Comparison of ENCODE assay signal across 8 mouse cellular contexts in the genomic region with DNA sequence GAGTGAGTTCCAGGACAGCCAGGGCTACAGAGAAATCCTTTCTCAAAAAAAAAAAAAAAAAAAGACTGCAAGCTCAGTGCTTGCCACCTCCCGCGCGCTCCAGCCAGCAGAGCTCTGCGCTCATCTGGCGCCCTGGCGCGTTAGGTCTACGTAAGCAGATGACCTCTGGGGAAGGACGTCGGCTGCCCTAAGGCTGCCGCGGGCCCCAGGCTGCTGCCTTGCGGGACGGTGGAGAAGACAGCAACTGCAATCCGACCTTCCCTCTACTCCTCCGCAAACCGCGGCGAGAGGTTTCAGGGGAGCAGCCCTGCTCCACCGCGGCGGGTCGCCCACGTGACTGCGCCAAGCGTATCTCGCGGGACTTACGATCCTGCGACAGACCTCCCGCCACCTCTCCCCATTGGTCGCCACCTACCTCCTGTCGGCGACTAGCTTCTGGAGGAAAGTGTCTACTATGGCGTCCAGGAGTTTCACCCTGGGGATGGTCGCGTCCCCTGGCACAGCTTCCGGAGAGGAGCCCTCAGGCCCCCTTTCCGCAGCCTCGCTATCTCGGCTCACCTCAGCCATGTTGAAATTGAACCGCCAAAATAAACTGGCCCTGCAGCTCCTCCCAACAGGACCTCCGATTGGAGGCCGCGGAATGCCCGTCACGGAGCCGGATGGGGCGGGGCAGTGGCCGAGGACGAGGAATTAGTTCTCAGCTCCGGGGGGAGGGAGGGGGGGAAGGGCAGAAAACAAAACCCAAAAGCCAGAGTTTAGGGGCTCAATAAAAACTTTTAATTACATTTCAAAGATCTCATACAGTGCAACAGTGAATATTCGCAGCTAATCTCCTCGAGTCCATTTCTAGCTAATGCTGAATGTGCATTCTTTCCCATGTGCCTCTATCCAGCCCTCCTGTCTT. TPM values are rescaled to one million over a fixed set of nuclear protein-coding genes. Genes with fewer than 3 reads are reported as not detected.
DNase-seq lines count a peak whose midpoint lies in the region; ATAC-seq lines count a peak whose summit lies in the region.

Gene Pmf1, minus strand, starts transcription at position 591 of the 904 bp plus-strand sequence.

- peaks cover 42% of the 10 kb centered on the region for H3K4me1 ChIP-seq in heart, embryonic 10.5 days
- H3K4me1 ChIP-seq in kidney, embryonic 15.5 days = peaks cover 42% of the 10 kb centered on the region

- H3K27me3 ChIP-seq in heart, embryonic 10.5 days (ENCODE audit: insufficient read depth, poor library complexity, severe bottlenecking) = no peaks in the 10 kb centered on the region
- H3K27me3 ChIP-seq in kidney, embryonic 15.5 days = no peaks in the 10 kb centered on the region

- ATAC-seq in erythroblast, adult 5-6 weeks (replicated peaks; ENCODE audit: low FRiP score, poor library complexity, severe bottlenecking) = peak; percentile 82
- peak; percentile 93 for ATAC-seq in kidney, embryonic 15.5 days (replicated peaks; ENCODE audit: low FRiP score)
- peak; percentile 82 for ATAC-seq in monocyte, adult 5-6 weeks (replicated peaks; ENCODE audit: insufficient number of reproducible peaks, low FRiP score, low TSS enrichment, poor library complexity, severe bottlenecking)

- H3K36me3 ChIP-seq in heart, embryonic 10.5 days = peaks cover 37% of the 10 kb centered on the region
- H3K36me3 ChIP-seq in kidney, embryonic 15.5 days = peaks cover 46% of the 10 kb centered on the region

- DNase-seq in B cell, adult 2 months = peak; percentile 93
- DNase-seq in brain, adult 2 months (ENCODE audit: low read depth, low spot score) = peak; percentile 95
- DNase-seq in heart, embryonic 10.5 days (ENCODE audit: low spot score) = peak; percentile 97
- DNase-seq in liver = peak; percentile 95
- DNase-seq in spleen, postnatal 4 days (ENCODE audit: low spot score in 2 of 2) = peak; percentile 93 to 95

- H3K9ac ChIP-seq in kidney, embryonic 15.5 days = peak within 1 kb of the TSS; percentile 83

- peak within 1 kb of the TSS; percentile 97 for H3K27ac ChIP-seq in heart, embryonic 10.5 days
- peak within 1 kb of the TSS; percentile 99 for H3K27ac ChIP-seq in kidney, embryonic 15.5 days

- H3K4me2 ChIP-seq in kidney, embryonic 15.5 days = peak within 1 kb of the TSS; percentile 71

- H3K4me3 ChIP-seq in heart, embryonic 10.5 days = peak within 1 kb of the TSS; percentile 71
- H3K4me3 ChIP-seq in kidney, embryonic 15.5 days (replicated peaks) = peak within 1 kb of the TSS; percentile 78

- under 1% methylated on average over 54 of the region's 54 CpGs for WGBS in heart, embryonic 10.5 days
- under 1% methylated on average over 54 of the region's 54 CpGs for WGBS in kidney, embryonic 15.5 days

- no peaks in the 10 kb centered on the region for H3K9me3 ChIP-seq in heart, embryonic 10.5 days
- H3K9me3 ChIP-seq in kidney, embryonic 15.5 days (replicated peaks) = no peaks in the 10 kb centered on the region

RNA-seq across cellular contexts. Expression of gene Pmf1, which starts in this region (rescaled TPM):
- total RNA-seq in erythroblast, adult 5-6 weeks (2015; ENCODE audit: low replicate concordance) = 33.2 and 56.6 TPM in 2 replicates
- 42.1 and 43.4 TPM in 2 replicates for total RNA-seq in erythroblast, adult 5-6 weeks (2017; ENCODE audit: low replicate concordance)
- polyA plus RNA-seq in heart, embryonic 10.5 days (2016; fragmentation: Nextera tagmentation; extraction: Ambion mirVana) = 131 and 149 TPM in 2 replicates
- polyA plus RNA-seq in kidney, embryonic 15.5 days (2015; fragmentation: Nextera tagmentation; extraction: Ambion mirVana) = 152 TPM in 2 replicates
- 14.2 to 29.8 TPM (median 14.4 TPM) in 3 replicates for total RNA-seq in monocyte, adult 5-6 weeks (2017)

Comparison
In these comparisons a context has a peak if more than half of its experiments do, and no peak if none do; other contexts are left out.
1. Peak in every context shown above with its lines: DNase-seq, ATAC-seq, H3K4me3 ChIP-seq and H3K27ac ChIP-seq.